ENCODE assay signal across 21 mouse cellular contexts in the genomic region with DNA sequence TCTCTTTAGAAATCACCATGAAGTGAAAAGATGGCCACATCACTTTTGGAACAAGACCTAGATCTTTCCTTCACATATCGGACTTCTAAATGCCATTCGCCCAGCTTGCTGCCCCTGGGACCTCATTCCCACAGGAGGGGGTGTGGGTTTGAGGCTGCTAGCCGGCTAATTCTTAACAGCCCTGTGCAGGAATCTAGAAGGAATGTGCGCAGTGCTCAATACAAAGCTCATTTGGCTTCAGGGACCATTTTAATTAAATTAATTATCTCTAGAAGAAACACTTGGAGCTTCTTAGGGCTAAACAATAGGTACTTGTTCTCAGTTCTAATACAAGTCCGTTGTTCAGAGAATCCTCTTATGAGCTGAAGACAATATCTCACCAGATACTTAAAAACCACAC.
DNase-seq lines count a peak whose midpoint lies in the region.
"Had no signal": no experiment of that assay in that cellular context is flagged by ENCODE, and none has a peak within 500 bp of the region (broad histone marks: within the 10 kb centered on the region; RNA-seq: fewer than 3 reads in every experiment).

No protein-coding gene starts in this region.

- 16% methylated on average over 5 of the region's 5 CpGs for WGBS in embryonic facial prominence, embryonic 10.5 days

- peaks cover 80% of the 10 kb centered on the region for H3K27me3 ChIP-seq in embryonic facial prominence, embryonic 10.5 days (replicated peaks; ENCODE audit: low read depth, poor library complexity, severe bottlenecking)
- H3K27me3 ChIP-seq: embryonic facial prominence, embryonic 15.5 days; intestine, embryonic 15.5 days had no signal

- peak; percentile 52 for DNase-seq in heart, adult 11 months
- DNase-seq in heart, adult 8-10 months (ENCODE audit: low spot score): no peak
- peak; percentile 92 for DNase-seq in Muller cell, postnatal 12 days (ENCODE audit: inconsistent ontology term)
- DNase-seq in embryonic facial prominence, embryonic 10.5 days (ENCODE audit: low spot score): peak; percentile 39
- peak; percentile 73 for DNase-seq in retina, embryonic 14.5 days (ENCODE audit: low spot score)
- DNase-seq in kidney, adult 8-10 months: no peak
- DNase-seq in layer of hippocampus, adult 8-10 months (ENCODE audit: low spot score in 2 of 2): no peak
- DNase-seq: adrenal gland, adult 8-10 months; adrenal gland, postnatal 36 days; cerebellum, adult 2 months; cerebellum, postnatal 10 days; gastrocnemius, adult 2 months; gastrocnemius, postnatal 25 days; heart, postnatal 10 days; heart, postnatal 4 days had no signal

- H3K9me3 ChIP-seq in embryonic facial prominence, embryonic 10.5 days: no peaks in the 10 kb centered on the region
- H3K9me3 ChIP-seq: embryonic facial prominence, embryonic 15.5 days; forebrain, embryonic 12.5 days; heart, embryonic 10.5 days; hindbrain, embryonic 12.5 days had no signal

- no peak overlapping the region for H3K4me3 ChIP-seq in embryonic facial prominence, embryonic 10.5 days
- H3K4me3 ChIP-seq: embryonic facial prominence, embryonic 15.5 days; erythroblast, embryonic 14.5 days; forebrain, embryonic 12.5 days; gastrocnemius, adult 2 months; heart, embryonic 10.5 days; hindbrain, embryonic 12.5 days; intestine, embryonic 15.5 days had no signal

- H3K27ac ChIP-seq in embryonic facial prominence, embryonic 10.5 days (replicated peaks): 0 out of 2 replicates have a peak overlapping the region, but pooled peaks have one; percentile 44
- H3K27ac ChIP-seq: embryonic facial prominence, embryonic 15.5 days; forebrain, embryonic 12.5 days; gastrocnemius, adult 2 months; heart, embryonic 10.5 days; hindbrain, embryonic 12.5 days; intestine, embryonic 15.5 days had no signal

- peaks cover 51% of the 10 kb centered on the region for H3K4me1 ChIP-seq in embryonic facial prominence, embryonic 10.5 days

- H3K36me3 ChIP-seq in embryonic facial prominence, embryonic 10.5 days (replicated peaks): no peaks in the 10 kb centered on the region
- H3K36me3 ChIP-seq: embryonic facial prominence, embryonic 15.5 days; forebrain, embryonic 12.5 days; heart, embryonic 10.5 days; hindbrain, embryonic 12.5 days; intestine, embryonic 15.5 days had no signal

Comparison
In these comparisons a context has a peak if more than half of its experiments do, and no peak if none do; other contexts are left out.
1. DNase-seq: peak in heart, adult 11 months (single experiment), Muller cell, postnatal 12 days (single experiment), embryonic facial prominence, embryonic 10.5 days (single experiment) and retina, embryonic 14.5 days (single experiment); none in heart, adult 8-10 months (single experiment), kidney, adult 8-10 months (0 of 2) and layer of hippocampus, adult 8-10 months (0 of 2).